Mouse (Mus musculus) cerebral cortex, adult 2 months (tissue): ENCODE measurements around the gene Ggact.

Source experiments
- WGBS: fragments of 180-500 bp; shearing (Covaris S2); methylation state at CpG from one replicate; pipeline ENCODE4 v1.1.7; 2018; 5-methylcytosine and 5-hydroxymethylcytosine counted together

Ggact gene

GRCm38 (mm10) chr14:122891470-122891968, 22.0 kb downstream of the Ggact start:
- 92% methylated on average over 12 of the region's 12 CpGs for WGBS

GRCm38 (mm10) chr14:122888480-122888872, 25.1 kb downstream of the Ggact start:
- WGBS, result 93% methylated on average over 1 of the region's 1 CpGs

GRCm38 (mm10) chr14:122887702-122888479, 25.7 kb downstream of the Ggact start:
- WGBS, result 91% methylated on average over 3 of the region's 3 CpGs

- WGBS, result 93% methylated on average over 1 of the region's 1 CpGs
Observed at GRCm38 (mm10) chr14:122887278-122887677, 26.3 kb downstream of the Ggact start.

GRCm38 (mm10) chr14:122885893-122886292, 27.7 kb downstream of the Ggact start:
- WGBS, result 47% methylated on average over 7 of the region's 7 CpGs

GRCm38 (mm10) chr14:122883821-122884584, 29.6 kb downstream of the Ggact start:
- 63% methylated on average over 10 of the region's 10 CpGs for WGBS

GRCm38 (mm10) chr14:122883410-122883806, 30.1 kb downstream of the Ggact start:
- WGBS, result 93% methylated on average over 4 of the region's 4 CpGs

GRCm38 (mm10) chr14:122882795-122883409, 30.7 kb downstream of the Ggact start:
- 70% methylated on average over 7 of the region's 7 CpGs for WGBS

- WGBS, result 58% methylated on average over 9 of the region's 9 CpGs
Observed at GRCm38 (mm10) chr14:122882201-122882639, 31.3 kb downstream of the Ggact start.

GRCm38 (mm10) chr14:122881699-122882098, 31.9 kb downstream of the Ggact start:
- WGBS, result 83% methylated on average over 2 of the region's 2 CpGs

- WGBS, result 87% methylated on average over 7 of the region's 7 CpGs
Observed at GRCm38 (mm10) chr14:122880291-122880690, 33.3 kb downstream of the Ggact start.

- WGBS, result 94% methylated on average over 3 of the region's 3 CpGs
Observed at GRCm38 (mm10) chr14:122877787-122878186, 35.8 kb downstream of the Ggact start.

- WGBS, result 65% methylated on average over 7 of the region's 7 CpGs
Observed at GRCm38 (mm10) chr14:122876723-122877122, 36.8 kb downstream of the Ggact start.

- 3% methylated on average over 6 of the region's 6 CpGs for WGBS
Observed at GRCm38 (mm10) chr14:122876163-122876562, 37.4 kb downstream of the Ggact start.

- WGBS, result 61% methylated on average over 6 of the region's 6 CpGs
Observed at GRCm38 (mm10) chr14:122875636-122876035, 37.9 kb downstream of the Ggact start.

- 71% methylated on average over 8 of the region's 8 CpGs for WGBS
Observed at GRCm38 (mm10) chr14:122875056-122875455, 38.5 kb downstream of the Ggact start.

- WGBS, result 80% methylated on average over 6 of the region's 6 CpGs
Observed at GRCm38 (mm10) chr14:122872612-122873011, 40.9 kb downstream of the Ggact start.

GRCm38 (mm10) chr14:122871841-122872580, 41.5 kb downstream of the Ggact start:
- 65% methylated on average over 4 of the region's 4 CpGs for WGBS

GRCm38 (mm10) chr14:122869831-122870230, 43.7 kb downstream of the Ggact start:
- 84% methylated on average over 6 of the region's 6 CpGs for WGBS

GRCm38 (mm10) chr14:122867531-122868285, 45.8 kb downstream of the Ggact start:
- 67% methylated on average over 4 of the region's 4 CpGs for WGBS
